Mouse (Mus musculus) lung, adult 10 weeks (tissue): ENCODE data around the gene Slc35d3. TPM values are rescaled to one million over a fixed set of nuclear protein-coding genes. Genes with fewer than 3 reads are reported as not detected.

Experiments used
- polyA plus RNA-seq: library from polyadenylated mRNA; stranded (reverse); fragments of 350-450 nt; fragmentation: Illumina TruSeq; extraction: RNeasy Lipid Tissue Mini Kit (QIAGEN cat#74804); gene quantifications from one replicate; pipeline ENCODE4 v1.2.3, GENCODE M21; 2014; ENCODE audit warnings: low read depth, low replicate concordance; ENCODE audit not compliant: insufficient read depth

Gene Slc35d3
- 0.25 TPM for polyA plus RNA-seq

GRCm38 (mm10) chr10:19850998-19851691 lies at the start of gene Slc35d3:
Gene Slc35d3, minus strand, starts transcription at chr10:19851459.

Other genes starting within 250 kb of the Slc35d3 start
- 1.4 TPM for gene Il22ra2, start 229.5 kb downstream of the Slc35d3 start, polyA plus RNA-seq
- gene Il20ra, start 138.9 kb downstream of the Slc35d3 start, polyA plus RNA-seq: 0.11 TPM
- gene Pex7, start 56.2 kb upstream of the Slc35d3 start, polyA plus RNA-seq: 26.7 TPM
- gene Map3k5, start 83.0 kb upstream of the Slc35d3 start, polyA plus RNA-seq: 9.6 TPM